Mouse (Mus musculus) urinary bladder, adult 18-20 months (tissue): ENCODE measurements around the gene Uvssa.

Experiments used
- DNase-seq, 2 experiments: peaks; one replicate each; pipeline ENCODE4 v3.0.0; 2022; ENCODE audit warnings: low spot score in 2 of 2, mixed read lengths in 2 of 2

The Uvssa gene

DNA sequence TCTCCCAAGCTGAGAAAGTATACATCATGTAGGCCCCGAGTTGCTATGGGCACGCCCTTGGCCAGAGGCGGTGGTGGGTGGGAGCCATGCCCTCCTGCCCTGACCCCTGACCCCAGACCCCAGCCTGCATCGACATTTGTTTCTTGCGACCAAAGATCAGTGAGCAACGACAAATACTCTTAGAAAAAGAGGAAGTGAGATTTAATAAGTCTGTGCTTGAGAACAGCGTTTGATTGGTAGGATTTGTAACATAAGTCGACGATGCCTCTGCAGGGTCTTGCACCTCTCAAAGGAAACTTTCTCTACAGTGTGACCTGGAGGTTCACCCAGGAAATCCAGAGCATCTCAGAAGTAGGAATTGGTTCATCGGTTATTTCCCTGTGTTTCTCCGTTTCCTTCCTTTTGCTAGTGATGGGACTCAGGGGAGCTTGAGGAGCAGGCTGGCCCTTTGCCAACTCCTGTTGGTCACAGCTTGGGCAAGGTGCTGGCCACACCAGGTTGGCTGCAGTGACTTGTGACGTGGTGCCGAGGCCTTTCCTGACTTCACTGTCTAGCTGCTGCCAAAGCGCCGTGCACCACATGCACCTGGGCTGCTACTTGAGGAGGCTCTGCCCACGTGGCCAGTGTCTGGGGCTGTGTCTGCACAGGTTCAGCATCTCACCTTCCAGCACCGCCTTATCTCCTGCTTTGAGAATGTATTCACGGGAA lies 5.9 kb upstream of the Uvssa start:
- DNase-seq, result no peak

DNA sequence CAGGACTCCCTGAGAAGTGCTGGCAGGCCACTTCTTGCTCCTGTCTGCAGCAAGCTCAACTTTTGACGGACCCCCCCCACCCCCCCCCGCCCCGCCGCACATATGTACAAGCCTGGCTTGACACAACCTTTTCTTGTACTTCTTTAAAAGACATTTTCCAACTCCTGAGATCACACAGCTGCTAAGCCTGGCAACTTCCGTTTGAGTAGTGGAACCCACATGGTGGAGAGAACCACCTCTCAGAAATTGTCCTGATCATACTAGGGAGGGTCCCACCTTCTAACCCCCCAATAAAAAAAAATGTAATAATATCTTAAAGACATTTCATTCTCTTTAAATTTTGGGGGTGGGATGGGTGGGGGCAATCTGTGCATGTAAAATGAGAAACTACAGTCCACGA lies 1.2 kb upstream of the Uvssa start:
- no peak for DNase-seq

DNA sequence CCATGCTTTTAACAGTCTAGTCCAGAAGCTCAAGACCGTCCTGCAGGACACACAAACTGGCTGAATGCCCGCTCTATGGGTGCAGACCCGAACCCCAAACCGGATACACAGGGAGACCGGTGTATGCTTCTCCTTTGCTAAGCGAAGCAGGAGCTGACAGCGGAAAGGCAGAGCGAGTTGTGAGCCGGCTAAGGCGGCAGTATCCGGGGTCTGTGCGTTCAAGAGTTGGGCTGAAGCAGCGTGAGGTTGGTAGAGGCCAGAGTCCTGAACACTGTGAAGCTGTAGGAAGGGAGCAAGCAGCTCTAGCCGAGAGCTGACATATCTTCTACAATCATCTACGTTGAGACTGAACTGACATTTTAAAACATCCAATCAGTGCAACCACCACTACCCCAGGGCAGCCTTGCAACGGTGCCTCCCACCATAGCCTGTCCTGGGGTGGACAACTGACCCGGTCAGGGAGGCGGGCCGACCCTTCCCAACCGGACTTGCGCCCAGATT lies 498 bp upstream of the Uvssa start:
- peak in 1 of 2 experiments; percentile 20 for DNase-seq

DNA sequence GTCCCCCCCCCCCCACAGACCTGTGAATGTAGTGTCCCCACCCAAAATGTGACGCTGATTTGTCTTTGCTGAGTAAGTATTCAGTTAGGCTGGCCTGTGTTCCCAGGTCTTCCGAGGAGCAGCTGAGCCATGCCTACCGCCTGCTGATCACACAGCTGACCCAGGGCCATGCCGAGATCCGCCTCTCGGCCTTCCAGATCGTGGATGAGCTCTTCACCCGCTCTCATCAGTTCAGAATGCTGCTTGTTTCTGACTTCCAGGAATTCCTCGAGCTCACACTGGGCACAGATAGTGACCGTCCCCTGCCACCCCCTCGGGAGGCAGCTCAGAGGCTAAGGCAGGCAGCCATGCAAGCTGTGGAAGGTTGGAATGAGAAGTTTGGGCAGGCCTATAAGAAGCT lies 9.2 kb downstream of the Uvssa start:
- DNase-seq, result no peak

DNA sequence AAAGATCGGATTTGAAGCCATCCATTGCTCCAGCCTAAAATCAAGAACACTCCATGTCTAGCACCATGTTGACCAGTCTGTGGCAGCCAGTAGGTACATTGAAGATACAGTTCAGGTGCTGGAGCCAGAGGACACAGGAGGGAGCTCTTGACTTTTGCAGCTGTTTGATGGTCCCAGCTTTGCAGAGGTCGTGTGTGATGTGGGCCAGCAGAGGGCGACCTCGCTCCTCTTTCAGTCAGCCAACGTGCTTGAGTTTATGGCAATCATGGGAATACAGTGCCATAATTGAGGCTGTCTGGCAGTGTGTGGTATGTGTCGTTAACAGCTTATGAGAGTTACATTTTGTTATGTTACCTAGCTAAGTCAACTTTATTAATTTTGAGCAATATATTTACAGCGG lies 15.5 kb downstream of the Uvssa start:
- peak; percentile 30 to 59 for DNase-seq

DNA sequence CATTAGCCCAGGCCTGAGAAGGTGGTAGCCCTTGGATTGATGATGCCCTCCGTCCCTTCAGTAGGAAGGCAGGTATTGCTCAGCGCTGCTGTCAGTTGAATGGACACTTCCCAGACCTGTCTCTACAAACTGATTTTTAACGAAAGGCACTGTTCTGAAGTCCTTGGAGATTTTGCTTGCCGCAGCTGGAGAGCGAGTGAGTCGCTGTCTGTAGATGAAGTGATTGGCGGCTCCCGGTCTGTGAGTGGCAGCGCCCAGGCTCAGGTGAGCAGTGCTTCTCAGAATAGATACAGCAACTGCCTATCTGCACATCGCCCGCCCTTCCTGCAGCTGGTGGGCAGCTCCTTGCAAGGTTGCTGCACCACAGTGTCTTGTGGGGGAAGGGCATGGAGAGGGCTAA lies 17.3 kb downstream of the Uvssa start:
- no peak for DNase-seq

DNA sequence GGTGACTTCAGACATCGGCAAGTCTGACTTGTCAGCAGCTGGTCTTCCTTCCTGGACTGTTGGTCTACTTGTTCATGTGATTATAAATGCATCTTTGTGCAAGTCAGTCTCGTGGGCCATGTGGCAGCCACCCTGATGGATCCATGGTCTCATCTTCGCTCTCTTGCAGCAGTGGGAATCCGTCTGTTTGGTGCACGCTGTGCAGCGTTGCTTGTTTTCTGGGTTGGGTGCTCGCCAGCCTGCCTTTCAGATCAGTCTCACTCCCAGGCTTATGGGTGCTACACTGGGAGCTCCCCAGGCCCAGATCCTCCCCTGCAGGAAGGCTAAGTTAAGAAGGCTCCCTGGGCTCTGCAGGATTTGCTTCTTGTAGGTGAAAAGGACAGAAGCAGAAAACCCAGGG lies 18.5 kb downstream of the Uvssa start:
- DNase-seq, result no peak

DNA sequence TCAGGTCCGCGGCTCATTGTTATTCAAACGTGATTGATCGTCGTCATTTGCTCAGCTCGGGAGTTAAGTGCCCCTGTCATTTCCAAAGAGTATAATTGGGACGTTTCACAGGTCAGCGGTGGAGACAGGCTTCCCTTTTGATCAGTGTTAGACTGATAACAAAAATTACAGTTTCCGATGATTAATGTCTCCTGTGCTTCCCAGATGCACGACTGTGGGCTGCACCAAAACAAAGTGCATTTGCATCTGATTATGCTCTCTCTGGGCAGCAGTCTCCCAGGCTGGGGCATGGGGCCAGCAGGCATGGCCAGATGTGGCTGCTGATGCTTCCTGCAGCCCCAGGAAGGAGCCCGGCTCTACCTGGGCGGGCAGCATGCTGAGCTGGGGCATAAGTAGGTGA lies 22.5 kb downstream of the Uvssa start:
- no peak for DNase-seq

DNA sequence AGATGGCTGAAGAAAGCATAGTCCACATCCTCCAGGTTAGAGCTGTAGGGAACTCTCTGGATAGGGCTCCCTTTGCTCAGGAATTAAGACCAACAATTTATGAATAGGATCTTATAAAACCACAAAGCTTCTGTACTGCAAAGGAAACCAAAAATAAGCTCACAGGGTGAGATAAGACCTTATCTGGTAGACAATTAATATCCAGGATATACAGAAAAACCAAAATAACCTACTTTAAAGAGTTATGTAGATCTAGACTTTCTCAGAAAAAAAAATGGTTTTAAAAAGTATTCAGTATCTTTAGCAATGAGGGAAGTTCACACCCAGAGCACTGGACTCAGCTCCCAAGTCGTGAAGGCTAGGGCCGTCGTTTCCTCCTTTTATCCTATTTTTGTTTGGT lies 42.0 kb downstream of the Uvssa start:
- DNase-seq, result no peak

DNA sequence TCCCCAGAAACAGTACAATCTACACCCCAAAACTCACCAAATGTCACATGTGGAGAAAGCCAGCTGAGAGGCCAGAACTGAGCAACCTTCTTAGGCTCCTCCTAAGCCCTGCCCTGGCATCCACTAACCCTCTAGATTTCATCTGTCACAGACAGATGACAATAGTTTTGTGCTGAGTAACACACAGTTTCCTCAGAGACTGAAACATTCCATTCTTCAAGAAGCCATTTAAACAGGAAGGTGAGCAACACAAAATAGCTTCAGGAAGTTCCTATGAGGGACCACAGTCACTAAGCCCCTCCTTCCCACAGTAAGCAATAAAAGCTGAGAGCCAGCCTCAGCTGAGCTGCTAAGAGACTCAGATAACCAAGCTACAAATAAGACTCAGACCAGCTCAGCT lies 49.1 kb downstream of the Uvssa start:
- no peak for DNase-seq

DNA sequence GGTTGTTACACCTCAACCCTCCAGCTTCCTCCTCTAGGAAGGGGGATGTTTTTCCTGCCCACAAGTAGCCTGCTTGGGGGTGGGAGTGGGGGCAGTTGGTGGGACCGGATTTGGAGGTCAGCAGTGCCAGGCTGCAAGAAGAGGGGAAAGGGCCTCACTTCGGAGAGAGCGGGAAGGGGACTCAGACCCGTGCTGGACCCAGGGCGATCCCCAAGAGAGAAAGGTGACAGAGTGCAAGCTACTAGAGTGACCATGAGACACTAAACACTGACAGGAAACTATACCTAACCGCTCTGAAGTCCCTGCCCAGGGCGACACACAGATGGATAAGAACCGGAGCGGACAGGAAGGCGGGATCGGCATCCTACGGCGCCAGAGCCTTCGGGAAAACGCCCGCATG lies 51.8 kb downstream of the Uvssa start:
- no peak for DNase-seq

DNA sequence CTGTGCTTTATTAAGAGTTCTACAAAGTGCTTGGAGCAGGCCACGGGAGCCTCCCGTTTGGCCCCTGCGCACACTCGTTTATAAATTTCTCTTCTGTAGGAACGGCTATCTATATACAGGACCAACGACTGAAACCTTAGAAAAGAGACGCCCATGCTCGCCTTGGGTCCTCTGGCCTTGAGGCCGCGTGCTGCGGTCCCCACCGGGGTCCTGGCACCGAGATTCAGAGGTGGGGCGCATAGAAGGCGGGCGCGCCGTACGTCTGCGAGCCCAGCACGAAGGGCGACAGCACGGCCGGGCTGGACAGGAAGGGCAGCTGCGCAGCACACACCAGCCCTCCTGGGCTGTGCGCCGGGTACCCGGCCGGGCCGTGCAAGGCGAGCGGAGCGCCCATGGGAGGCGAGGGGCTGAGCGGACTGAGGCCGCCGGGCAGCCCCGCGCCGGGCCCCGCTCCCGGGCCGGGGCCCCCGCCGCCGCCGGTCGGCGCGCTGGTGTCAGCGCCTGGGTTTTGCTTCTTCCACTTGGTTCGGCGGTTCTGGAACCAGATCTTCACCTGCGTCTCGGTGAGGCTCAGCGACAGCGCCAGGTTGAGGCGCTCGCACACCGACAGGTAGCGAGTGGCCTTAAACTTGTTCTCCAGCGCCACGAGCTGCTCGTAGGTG lies 52.3 kb downstream of the Uvssa start:
- peak in 1 of 2 experiments; percentile 16 for DNase-seq

DNA sequence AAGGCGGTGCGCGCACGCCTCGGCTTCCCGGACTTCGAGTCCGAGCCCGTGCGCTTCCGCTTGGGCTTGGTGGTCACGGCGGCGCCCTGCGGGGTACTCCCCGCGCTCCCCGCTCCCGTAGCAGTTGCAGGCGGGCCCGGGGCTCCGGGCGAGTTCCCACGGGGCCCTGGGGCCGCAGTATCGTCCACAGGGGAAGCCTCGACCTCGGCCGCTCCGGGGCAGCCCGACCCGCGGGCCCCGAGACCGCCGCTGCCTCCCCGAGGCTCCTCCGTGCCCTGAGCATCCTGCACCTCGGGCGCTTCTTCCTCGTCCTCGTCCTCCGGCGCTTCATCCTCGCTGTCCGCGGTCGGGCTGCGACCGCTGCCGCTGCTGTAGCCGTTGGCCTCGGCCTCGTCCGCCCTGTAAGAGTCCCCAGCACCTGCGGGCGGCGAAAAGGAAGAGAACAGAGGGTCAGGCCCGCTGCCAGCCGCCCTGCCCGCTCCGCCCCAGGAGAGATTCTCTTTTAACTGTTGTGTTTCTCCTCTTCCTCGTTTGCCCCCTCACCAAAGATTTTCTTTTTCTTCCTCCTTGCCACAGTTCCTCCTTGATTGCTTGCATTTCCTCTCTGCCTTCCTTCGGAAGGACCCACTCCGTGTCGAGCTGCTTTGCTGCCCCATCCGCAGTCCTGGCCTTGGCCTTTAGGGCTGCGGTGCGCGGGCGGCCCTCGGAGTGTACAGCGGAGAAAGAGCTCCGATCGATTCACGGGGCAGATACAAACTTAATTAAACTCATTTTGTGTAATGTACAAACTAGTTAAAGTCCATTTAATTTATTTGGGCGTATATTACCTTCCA lies 53.0 kb downstream of the Uvssa start:
- peak in 1 of 2 experiments; percentile 23 for DNase-seq

DNA sequence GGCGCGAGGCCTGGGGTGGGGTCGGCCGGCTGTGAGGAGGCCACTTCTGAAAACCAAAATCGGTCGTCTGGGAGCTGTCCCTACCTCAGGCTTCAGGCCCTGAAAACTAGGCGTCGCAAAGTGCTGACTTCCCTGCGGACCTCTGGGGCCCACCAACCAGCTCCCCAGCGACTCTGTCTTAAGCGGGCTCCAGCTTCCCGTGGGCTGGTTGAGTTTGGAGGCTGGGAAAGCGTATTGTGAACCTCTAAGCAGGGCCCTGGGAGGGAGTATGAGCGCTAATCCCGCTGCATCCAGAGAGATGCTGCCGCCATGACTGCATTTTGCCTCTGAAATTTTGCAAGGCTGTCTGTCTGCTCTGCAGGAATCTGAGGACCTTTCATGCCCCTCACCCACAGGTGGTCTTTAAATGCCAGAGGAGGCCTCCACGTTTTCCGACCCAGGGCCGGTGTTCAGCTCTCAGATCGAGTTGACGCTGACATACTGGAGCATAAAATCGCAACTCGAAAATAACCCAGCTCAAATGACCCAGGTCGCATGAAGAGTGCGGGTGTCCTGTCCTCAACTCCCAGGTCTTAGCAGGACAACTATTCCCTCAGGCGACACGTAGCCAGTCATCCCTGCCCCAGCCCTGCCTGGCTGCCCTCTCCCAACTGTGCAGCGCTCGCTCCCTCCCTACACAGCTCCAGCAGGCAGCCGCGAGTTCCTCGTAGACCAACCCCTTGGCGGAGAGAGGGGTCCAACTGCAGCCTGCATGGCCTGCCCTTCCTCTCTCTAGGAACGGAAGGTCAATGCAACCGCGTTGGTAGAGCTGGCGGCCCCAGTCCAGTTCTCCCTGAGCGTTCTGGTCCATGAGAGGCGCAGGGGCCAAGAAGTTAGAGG lies 53.9 kb downstream of the Uvssa start:
- no peak for DNase-seq

DNA sequence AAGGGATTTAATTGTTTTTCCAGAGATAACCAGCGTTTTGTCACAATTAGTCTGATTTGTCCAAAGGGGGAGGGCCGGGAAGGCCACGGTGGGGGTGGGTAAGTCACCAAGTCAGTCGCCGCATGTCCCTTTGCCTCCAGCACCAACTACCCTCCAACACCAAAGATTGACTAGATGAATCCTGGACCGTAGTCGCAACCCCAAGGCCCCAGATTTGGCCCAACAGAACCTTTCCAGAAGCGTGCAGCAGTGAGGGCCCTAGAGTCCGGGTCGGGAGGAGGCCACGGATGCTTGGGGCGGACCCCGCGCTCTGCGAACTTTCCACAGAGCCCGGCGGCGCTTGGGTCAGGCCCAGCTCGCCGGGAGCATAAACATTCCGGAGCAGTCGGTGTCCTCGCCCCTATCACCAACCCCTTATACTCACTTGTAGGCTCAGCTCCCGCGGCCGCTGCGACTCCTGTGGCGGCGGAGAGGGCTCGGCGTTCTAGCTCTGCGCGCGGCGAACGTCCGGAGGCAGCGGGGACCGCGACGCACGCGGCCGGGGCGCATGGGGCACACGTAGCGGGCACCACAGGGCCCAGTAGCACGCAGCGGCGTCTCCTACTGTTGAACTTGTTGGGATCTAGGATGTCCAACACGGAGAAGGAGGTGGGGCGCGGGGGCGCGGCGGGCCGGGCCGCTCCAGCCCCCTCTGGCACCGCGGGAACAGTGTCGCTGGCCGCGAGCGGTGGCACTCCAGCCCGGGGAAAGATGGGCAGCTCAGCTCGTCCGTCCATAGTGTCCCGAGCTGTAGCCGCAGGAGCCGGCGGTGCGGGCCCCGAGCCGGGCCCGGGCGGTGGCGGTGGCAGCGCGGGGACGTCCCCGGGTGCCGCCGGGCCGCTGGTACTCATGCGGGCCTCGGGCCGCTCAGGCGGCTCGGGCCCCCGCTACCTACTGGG lies 55.1 kb downstream of the Uvssa start, which contains the start of gene Nkx1-1:
Gene Nkx1-1, minus strand, starts transcription at position 776 of the 938 bp plus-strand sequence.
- no peak for DNase-seq

DNA sequence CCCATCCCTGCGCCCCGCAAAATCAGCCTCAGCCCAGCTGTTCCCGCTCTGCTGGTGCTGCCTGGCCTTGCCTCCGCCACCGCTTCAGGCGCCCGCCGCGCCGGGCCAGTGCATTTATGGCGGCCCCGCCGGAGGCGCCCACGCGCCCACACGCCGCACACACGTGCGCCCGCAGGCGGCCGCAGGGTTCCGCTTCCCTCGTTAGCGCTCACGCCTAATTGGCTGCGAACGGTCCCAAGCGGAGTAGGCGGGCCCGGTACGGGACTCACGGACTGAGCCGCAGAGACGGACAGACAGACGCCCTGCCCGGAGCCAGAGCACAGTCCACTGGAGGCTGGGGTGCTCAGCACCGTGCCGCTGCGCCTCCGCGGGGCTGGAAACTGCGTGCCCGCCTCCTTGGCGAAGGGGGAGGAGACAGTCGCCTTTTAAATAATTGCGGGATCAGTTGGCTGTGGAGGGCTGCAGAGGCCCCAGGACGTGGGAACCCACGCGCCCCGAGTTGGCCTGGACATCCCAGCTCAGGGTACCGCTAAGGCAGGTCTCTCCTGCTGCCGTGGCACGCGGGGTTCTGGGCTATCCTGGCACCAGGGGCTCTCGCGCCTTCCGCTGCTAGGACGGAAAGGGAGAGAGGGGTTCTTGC lies 55.9 kb downstream of the Uvssa start:
- no peak for DNase-seq

DNA sequence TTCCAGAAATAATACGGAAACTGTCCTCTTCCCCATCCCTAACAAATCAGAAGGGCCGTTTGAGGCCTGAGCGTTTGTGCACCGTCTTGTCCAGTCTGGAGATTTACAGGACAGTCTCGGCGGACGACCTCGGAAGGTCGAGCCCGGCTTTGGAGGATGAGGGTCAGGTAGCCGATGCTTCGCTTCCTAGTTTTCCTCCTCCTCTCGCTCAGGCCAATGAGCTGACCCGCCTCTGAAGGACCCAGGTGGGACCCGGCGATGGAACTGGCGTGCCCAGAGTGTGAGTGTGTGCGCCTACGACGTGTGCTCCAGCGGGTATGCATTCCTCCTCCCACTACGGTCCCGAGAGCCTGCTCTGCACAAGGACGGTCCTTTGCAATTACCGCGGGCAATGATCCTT lies 56.8 kb downstream of the Uvssa start:
- no peak for DNase-seq

DNA sequence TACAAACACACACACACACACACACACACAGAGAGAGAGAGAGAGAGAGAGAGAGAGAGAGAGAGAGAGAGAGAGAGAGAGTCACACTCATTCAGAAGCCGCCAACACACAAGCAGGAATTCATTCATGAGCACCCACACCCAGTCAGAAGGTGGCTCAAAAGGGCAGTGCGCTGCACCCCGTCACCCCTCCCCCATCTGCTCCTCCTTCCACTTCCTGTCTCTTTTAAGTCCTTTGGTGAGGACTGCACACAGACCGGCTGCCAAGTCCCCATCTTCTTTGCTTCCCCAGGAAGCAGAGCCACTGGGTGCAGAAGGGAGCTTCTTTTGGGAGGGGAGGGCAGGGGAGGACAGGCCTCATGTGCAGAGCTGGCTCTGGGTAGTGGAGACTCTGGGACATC lies 57.6 kb downstream of the Uvssa start:
- DNase-seq, result no peak

DNA sequence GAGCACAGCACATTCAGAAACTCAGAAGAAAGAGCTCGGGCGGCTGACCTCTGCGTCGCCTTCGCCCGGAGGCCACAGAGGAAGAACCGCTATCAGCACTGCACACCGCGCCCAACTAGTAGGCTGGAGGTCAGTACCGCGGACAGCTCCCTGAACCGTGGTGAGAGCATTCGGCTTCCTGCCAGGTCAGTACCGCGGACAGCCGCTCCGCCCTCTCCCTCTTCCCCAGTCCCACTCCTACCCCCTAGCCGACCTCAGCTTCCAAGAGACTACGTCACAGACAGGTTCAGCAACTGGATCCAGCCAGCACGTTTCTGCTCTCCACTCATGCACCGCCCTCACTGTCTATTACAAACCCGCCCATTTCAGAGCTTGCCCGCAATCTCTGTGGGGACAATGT lies 59.9 kb downstream of the Uvssa start:
- DNase-seq, result peak; percentile 71 to 91
